Mouse (Mus musculus): ENCODE results near the gene Nat8f5.
"Not testable (repeated sequence)": the region's sequence is repeated elsewhere in the genome, so short reads cannot be mapped to it uniquely, and the experiment has no call there.

Gene Nat8f5

GRCm38 (mm10) chr6:85820837-85821236 lies at the start of gene Nat8f5, which contains the start of gene Nat8f6:
Nat8f5 (minus strand) TSS chr6:85820972.
Nat8f6 (minus strand) TSS chr6:85820954.
- DNase-seq (ENCODE audit: low spot score in 2 of 2), result no peak

DNA sequence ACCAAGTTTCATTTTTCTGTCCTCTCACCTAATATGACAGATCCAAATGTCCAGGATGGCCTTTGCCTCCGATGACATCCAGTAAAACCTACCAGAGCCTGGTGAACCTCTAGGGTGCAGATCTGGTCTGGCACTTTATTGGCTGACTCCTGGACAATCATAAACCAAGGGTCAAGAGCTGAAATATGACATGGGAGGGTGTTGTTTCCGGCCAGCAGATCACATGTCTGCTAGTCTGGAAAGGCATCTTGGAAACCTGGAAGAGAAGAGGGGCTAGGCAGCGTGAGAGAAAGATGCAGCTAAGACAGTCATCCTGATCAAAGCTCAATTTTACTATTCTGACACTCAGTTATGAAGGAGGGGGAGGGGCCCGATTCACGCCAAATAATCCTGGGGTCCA lies 48.2 kb upstream of the Nat8f5 start, which contains the start of gene Nat8f2:
Gene Nat8f2, minus strand, starts transcription at position 153 of the 400 bp plus-strand sequence.
- DNase-seq (ENCODE audit: low spot score in 2 of 2), result not testable (repeated sequence)

DNA sequence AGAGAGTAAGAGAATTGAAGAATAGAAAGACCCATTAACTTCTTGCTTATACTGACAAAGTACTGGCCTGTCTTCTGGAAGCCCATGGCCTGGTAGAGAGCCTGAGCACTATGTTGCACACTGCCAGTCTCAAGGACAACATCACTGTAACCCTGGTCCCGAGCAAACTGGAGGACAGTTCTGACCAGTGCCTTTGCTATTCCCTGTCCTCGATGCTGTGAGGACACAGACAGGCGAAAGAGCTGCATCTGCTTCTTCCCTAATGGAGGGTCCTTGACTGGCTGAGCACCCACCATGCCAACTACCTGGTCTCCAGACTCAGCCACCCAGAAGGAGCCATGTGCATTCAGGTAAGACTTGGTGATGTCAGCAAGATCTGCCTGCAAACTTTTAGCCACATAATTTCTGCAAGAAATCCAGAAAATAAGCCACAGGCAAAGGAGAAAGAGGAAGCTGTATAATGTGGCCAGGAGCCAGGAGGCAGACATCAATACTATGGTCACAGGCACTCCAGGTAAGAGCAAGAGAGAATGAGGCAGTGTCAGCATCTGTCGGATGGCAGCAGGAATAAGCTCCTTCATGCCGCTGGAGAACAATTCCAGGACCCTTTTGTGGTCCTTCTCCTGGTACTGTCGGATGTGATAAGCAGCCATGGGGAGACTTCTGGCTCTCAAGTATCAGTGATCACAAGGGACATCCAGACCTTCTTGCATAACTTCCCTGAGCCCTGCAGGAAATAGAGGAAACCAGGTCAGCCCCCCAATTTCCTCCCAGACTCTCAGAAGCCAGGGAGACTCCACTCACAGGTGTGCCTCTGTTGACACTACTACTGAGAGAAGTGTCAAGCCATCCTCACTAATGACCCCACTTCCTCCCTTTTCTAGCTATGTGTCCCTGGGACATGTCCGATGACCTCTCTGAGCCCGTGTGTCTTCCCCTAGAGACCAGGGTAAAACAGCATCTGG lies 47.2 kb upstream of the Nat8f5 start:
- no peak for DNase-seq (ENCODE audit: low spot score in 2 of 2)

DNA sequence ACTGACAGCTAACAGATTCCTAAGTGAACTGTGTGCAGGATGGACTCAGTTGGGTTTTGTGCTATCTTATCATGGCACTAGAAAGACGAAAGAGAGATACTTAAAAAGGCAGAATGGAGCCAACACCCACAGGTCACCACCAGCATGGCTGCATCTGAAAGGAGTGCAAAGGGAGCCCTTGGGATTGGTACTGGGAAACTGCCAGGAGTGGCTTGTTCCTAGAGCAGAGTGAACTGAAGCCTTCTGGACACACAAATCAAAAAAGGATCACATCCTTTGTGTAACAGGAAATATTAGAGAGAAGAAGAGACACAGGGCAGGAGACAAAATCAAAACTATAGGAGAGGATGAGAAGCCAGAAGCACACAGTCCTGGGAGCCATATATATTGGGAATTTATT lies 46.2 kb upstream of the Nat8f5 start:
- DNase-seq (ENCODE audit: low spot score in 2 of 2), result not testable (repeated sequence)

DNA sequence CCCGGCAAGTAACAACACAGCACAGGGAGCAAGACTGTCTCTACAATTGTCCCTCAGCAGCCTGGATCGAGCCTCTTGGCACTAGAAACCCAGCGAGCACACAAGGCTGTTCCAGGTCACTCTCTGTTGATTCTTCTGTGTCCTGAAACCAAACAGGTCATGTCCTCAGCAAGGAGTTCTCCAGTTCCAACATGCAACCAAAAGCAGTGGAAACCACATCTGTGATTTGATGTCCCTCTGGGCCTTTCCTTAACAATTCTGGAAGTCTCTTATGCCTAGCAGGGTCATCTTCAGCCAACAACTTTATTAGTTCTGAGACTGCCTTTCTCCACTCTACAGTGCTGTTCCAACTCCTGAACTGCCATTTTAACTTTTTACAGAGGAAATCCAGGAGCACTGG lies 45.4 kb upstream of the Nat8f5 start:
- not testable (repeated sequence) for DNase-seq (ENCODE audit: low spot score in 2 of 2)

DNA sequence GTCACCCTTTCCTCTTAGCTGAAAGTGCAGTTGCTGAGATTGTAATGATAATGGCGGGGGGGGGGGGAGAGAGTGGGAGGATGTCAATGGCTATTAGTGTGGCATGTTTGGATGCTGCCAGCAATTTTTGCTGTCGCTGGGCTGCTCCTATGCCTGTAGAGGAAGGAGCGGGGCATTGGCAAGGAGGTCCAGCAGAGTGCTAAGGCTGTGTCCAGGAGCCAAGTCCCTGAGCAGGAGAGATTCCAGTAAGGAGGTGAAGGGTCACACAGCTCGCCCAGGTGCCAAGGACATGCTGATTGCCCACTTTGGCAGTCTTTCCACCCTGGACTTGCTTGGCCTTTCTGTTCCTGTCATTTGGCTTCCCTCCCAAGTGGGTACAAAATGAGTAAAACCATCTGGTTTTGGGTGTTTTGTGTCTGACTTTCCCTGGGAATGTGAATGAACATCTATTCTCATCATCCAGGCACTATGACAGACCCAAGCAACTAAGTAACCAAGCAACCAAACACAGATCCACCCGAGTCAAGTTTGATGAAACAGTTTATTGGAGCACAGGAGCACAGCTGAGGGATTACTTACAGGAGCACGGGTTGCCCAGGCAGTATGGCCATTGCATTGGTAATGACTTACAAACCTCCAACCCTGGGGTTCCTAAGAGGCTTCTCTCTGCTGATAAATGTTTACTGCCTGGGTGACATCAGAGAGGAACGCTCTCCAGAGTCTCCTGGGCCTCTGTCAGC lies 44.3 kb upstream of the Nat8f5 start:
- not testable (repeated sequence) for DNase-seq (ENCODE audit: low spot score in 2 of 2)

- no peak for DNase-seq (ENCODE audit: low spot score in 2 of 2)
Observed at GRCm38 (mm10) chr6:85863840-85864239, 43.1 kb upstream of the Nat8f5 start.

- no peak for DNase-seq (ENCODE audit: low spot score in 2 of 2)
Observed at GRCm38 (mm10) chr6:85863136-85863535, 42.4 kb upstream of the Nat8f5 start.

DNA sequence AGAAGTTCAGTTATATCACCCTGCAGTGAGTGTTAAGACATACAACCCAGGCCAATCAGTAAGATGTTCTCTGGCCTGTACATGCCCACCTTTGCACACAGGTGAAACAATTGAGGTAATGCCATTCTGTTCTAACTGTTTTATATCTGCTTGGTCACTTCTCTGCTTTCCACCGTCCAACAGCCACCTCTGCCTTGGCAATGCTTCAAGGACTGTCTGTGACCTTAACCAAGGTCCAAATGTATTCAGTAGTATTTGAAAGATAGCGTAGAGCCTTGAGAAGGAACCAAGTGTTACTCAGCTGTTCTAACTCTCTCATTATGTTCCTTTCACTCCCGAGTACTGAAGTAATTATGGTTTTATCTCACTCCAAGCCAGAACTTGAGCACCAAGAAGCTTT lies 41.8 kb upstream of the Nat8f5 start:
- no peak for DNase-seq (ENCODE audit: low spot score in 2 of 2)

GRCm38 (mm10) chr6:85861247-85861646 lies 40.5 kb upstream of the Nat8f5 start:
- DNase-seq (ENCODE audit: low spot score in 2 of 2), result no peak

DNA sequence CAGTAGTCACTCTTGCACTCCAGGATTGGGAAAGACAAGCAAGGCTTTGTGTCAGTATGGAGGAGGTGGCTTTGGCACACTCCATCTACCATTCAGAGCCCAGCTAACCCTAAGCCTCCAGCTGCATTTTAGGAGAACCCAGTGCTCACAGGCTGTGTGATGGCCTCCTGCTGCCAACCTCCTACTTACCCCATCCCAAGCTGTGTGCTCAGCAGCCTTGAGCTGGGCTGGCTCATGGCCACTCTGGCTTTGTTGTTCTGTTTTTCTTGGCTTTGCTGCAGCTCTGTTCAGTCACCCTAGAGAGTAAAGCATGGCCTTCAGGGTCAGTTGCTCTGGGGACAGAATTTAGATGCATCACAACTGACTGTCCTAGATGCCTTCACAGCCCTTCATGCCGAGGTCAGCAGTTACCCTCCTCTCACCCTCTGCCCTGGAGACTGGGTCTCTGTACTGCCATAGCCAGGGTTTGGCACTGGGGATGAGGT lies 35.5 kb upstream of the Nat8f5 start:
- no peak for DNase-seq (ENCODE audit: low spot score in 2 of 2)

- no peak for DNase-seq (ENCODE audit: low spot score in 2 of 2)
Observed at GRCm38 (mm10) chr6:85853481-85853880, 32.7 kb upstream of the Nat8f5 start.

- no peak for DNase-seq (ENCODE audit: low spot score in 2 of 2)
Observed at GRCm38 (mm10) chr6:85851062-85851773, 30.4 kb upstream of the Nat8f5 start.

- DNase-seq (ENCODE audit: low spot score in 2 of 2), result no peak
Observed at GRCm38 (mm10) chr6:85849240-85849639, 28.5 kb upstream of the Nat8f5 start.

DNA sequence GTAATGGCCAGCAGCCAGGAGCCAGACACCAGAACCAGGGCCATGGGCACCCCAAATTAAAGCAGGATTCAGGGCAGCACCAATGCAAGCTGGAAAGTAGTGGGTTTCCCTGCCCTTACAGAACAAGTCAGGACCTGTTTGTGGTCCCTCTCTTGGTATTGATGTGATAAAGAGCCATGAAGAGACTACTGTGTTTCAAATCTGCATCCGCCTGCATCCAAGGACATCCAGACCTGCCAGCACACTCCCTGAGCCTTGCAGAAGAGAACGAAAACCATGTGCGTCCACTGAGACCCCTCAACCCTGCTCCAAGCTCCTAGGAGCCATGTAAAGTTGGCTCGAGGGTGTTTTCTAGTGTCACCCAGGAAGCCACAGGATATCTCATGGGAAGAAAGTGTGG lies 27.4 kb upstream of the Nat8f5 start:
- DNase-seq (ENCODE audit: low spot score in 2 of 2), result no peak

GRCm38 (mm10) chr6:85846921-85847320 lies 26.1 kb upstream of the Nat8f5 start:
- no peak for DNase-seq (ENCODE audit: low spot score in 2 of 2)

DNA sequence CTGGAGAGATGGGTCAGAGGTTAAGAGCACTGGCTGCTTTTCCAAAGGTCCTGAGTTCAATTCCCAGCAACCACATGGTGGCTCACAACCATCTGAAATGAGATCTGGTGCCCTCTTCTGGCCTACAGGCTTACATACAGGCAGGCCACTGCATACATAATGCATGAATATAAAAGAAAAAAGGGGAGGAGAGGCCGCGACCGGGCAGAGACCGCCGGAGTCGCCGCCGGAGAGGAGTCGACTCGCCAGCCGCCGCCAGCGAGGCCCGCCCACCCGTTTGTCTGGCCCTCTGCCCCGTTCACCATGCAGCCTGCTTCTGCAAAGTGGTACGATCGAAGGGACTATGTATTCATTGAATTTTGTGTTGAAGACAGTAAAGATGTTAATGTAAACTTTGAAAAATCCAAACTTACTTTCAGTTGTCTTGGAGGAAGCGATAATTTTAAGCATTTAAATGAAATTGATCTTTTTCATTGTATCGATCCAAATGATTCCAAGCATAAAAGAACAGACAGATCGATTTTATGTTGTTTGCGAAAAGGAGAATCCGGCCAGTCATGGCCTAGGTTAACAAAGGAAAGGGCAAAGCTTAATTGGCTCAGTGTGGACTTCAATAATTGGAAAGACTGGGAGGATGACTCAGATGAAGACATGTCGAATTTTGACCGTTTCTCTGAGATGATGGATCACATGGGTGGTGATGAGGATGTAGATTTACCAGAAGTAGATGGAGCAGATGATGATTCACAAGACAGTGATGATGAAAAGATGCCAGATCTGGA lies 23.1 kb upstream of the Nat8f5 start:
- not testable (repeated sequence) for DNase-seq (ENCODE audit: low spot score in 2 of 2)

DNA sequence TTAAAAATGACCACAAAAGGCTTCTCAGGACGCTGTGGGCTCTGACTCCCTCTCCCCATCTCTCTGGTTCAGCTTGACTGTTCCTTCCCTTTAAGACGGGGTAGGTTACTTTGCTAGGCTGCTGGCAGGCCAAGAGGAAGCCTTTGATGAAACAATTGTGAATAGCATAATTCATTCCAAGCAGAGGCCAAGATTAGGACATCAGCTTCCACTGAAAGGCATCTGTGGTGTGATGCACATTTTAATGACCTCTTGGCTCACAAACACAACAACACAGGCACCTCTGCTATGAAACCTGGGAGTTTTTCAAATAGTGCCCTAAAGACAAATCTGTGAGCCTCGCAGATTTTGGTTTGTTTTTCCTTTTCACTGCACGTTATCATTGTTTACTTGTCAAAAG lies 19.2 kb upstream of the Nat8f5 start:
- DNase-seq (ENCODE audit: low spot score in 2 of 2), result no peak

DNA sequence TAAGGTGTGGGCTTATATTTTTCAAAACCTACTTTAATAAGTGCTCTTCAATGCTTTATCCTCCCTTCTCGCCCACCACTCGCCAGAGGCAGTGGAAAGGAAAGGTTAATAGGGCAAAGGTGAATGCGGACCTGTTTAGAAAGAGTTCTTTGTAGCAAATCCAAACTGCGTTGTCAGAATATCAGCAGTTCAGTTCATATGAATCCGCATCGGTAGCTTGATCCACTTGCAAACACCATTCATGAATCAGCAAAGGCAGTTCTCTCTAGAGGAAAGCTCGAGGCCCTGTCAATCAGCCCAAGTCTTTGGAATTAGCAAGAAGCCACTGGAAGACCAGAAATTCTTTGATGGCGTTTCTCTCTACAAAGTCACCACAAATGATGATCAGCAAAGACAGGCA lies 17.9 kb upstream of the Nat8f5 start:
- DNase-seq (ENCODE audit: low spot score in 2 of 2), result no peak

DNA sequence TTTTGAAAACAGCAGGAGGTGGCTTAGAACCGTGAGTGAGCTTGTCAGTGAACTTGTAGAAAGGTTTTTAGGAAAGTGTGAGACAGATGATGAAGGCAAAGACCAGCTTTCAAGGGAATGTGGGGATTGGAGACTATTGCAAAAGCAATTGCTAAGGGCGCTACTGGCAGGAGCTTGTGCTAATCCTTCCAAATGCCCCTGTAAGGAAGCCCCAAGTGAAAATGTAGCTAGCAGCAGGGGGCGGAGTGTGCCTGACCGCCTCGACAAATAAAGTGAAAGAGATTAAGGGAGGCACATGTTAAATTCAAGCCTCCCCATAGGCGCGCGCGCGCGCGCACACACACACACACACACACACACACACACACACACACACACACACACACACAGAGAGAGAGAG lies 16.5 kb upstream of the Nat8f5 start:
- peak in 1 of 2 experiments; percentile 18 for DNase-seq (ENCODE audit: low spot score in 2 of 2)

- DNase-seq (ENCODE audit: low spot score in 2 of 2), result peak in 1 of 2 experiments; percentile 43
Observed at GRCm38 (mm10) chr6:85836827-85837226, 16.1 kb upstream of the Nat8f5 start.
